In genomic region chr17:35071454-35071853, GRCm38 (mm10) we compare ENCODE assay signal across 21 mouse cellular contexts. TPM values are rescaled to one million over a fixed set of nuclear protein-coding genes. Genes with fewer than 3 reads are reported as not detected.
"Had no signal": no experiment of that assay in that cellular context is flagged by ENCODE, and none has a peak within 500 bp of the region (broad histone marks: within the 10 kb centered on the region; RNA-seq: fewer than 3 reads in every experiment).

No protein-coding gene starts in this region.

- H3K27ac ChIP-seq: limb, embryonic 12.5 days; liver, embryonic 14.5 days; midbrain, embryonic 10.5 days; midbrain, embryonic 13.5 days; neural tube, embryonic 13.5 days had no signal

- H3K9me3 ChIP-seq: limb, embryonic 12.5 days; limb, embryonic 15.5 days; midbrain, embryonic 10.5 days; midbrain, embryonic 13.5 days; neural tube, embryonic 13.5 days; stomach, embryonic 15.5 days had no signal

- DNase-seq: kidney, adult 9 months; kidney, postnatal 14 days; kidney, postnatal 4 days; left cerebral cortex, postnatal 4 days; liver, postnatal 0 days; lung, postnatal 36 days; retina, postnatal 1 day; right cerebral cortex, postnatal 25 days; spleen, adult 18-20 months had no signal

- ATAC-seq: liver, postnatal 0 days; midbrain, embryonic 13.5 days; midbrain, embryonic 16.5 days had no signal

- H3K9ac ChIP-seq: limb, embryonic 12.5 days; limb, embryonic 15.5 days; liver, embryonic 14.5 days; liver, postnatal 0 days; midbrain, embryonic 13.5 days; neural tube, embryonic 13.5 days; stomach, embryonic 15.5 days had no signal

- H3K4me2 ChIP-seq: limb, embryonic 12.5 days; limb, embryonic 15.5 days; liver, embryonic 11.5 days; midbrain, embryonic 13.5 days; neural tube, embryonic 13.5 days; stomach, embryonic 15.5 days had no signal

- H3K4me3 ChIP-seq: limb, embryonic 12.5 days; limb, embryonic 15.5 days; megakaryocyte, embryonic 14.5 days; midbrain, embryonic 10.5 days; midbrain, embryonic 13.5 days; myocyte; neural tube, embryonic 13.5 days; stomach, embryonic 15.5 days had no signal

- H3K36me3 ChIP-seq: limb, embryonic 12.5 days; limb, embryonic 15.5 days; midbrain, embryonic 10.5 days; midbrain, embryonic 13.5 days; neural tube, embryonic 13.5 days; stomach, embryonic 15.5 days had no signal

RNA-seq across cellular contexts. Expression of gene Ly6g6e, which starts 5.2 kb away (rescaled TPM):
- polyA plus RNA-seq: liver, embryonic 11.5 days; myocyte had no signal

RNA-seq across cellular contexts. Expression of gene Mpig6b, which starts 5.5 kb away (rescaled TPM):
- polyA plus RNA-seq: myocyte had no signal

RNA-seq across cellular contexts. Expression of gene Ly6g6c, which starts 6.3 kb away (rescaled TPM):
- polyA plus RNA-seq: kidney, embryonic 16.5 days; limb, embryonic 12.5 days; midbrain, embryonic 13.5 days; midbrain, embryonic 16.5 days; neural tube, embryonic 13.5 days had no signal

RNA-seq across cellular contexts. Expression of gene Ly6g6d, which starts 6.4 kb away (rescaled TPM):
- polyA plus RNA-seq: myocyte had no signal
